Mouse (Mus musculus) large intestine, adult 2 months (tissue): ENCODE measurements around the gene Sdc3. TPM values are rescaled to one million over a fixed set of nuclear protein-coding genes. Genes with fewer than 3 reads are reported as not detected.

Source experiments
- DNase-seq: peaks from one replicate; pipeline ENCODE4 v3.0.0-alpha.2; 2012; ENCODE audit warnings: low read depth, low spot score
- WGBS: fragments of 180-500 bp; shearing (Covaris S2); methylation state at CpG from one replicate; pipeline ENCODE4 v1.1.7; 2018; 5-methylcytosine and 5-hydroxymethylcytosine counted together
- polyA plus RNA-seq: library from polyadenylated mRNA; depleted of rRNA; stranded (reverse); fragments of >200 nt; gene quantifications from 2 replicates; pipeline ENCODE4 v1.2.3, GENCODE M21; 2012; rRNA removed

Gene Sdc3
- 12.1 and 13.9 TPM in 2 replicates for polyA plus RNA-seq

GRCm38 (mm10) chr4:130792376-130793179, at the start of gene Sdc3:
Sdc3 (plus strand) TSS chr4:130792537.
- no peak for DNase-seq
- WGBS = 2% methylated on average over 67 of the region's 99 CpGs

GRCm38 (mm10) chr4:130744058-130744457, 48.3 kb upstream of the Sdc3 start:
- DNase-seq = no peak
- 71% methylated on average over 4 of the region's 4 CpGs for WGBS

- no peak for DNase-seq
- WGBS = 54% methylated on average over 5 of the region's 5 CpGs
These were observed 46.6 kb upstream of the Sdc3 start for GRCm38 (mm10) chr4:130745561-130746306.

- DNase-seq = no peak
- 84% methylated on average over 7 of the region's 7 CpGs for WGBS
These were observed 42.8 kb upstream of the Sdc3 start for GRCm38 (mm10) chr4:130749566-130749965.

- DNase-seq = no peak
- 91% methylated on average over 2 of the region's 2 CpGs for WGBS
These were observed 40.4 kb upstream of the Sdc3 start for GRCm38 (mm10) chr4:130751966-130752365.

- DNase-seq = no peak
- WGBS = 78% methylated on average over 7 of the region's 7 CpGs
These were observed 39.7 kb upstream of the Sdc3 start for GRCm38 (mm10) chr4:130752591-130752990.

GRCm38 (mm10) chr4:130753755-130754154, 38.6 kb upstream of the Sdc3 start:
- no peak for DNase-seq
- WGBS = 58% methylated on average over 5 of the region's 5 CpGs

- no peak for DNase-seq
These were observed 37.6 kb upstream of the Sdc3 start for GRCm38 (mm10) chr4:130754776-130755175.

GRCm38 (mm10) chr4:130759875-130760274, 32.5 kb upstream of the Sdc3 start:
- WGBS = 71% methylated on average over 2 of the region's 2 CpGs

More at GRCm38 (mm10) chr4:130754776-130755175, 37.6 kb upstream of the Sdc3 start:
- WGBS = 61% methylated on average over 2 of the region's 2 CpGs

GRCm38 (mm10) chr4:130761809-130762208, 30.5 kb upstream of the Sdc3 start:
- 53% methylated on average over 5 of the region's 5 CpGs for WGBS
- DNase-seq = no peak

More at GRCm38 (mm10) chr4:130759875-130760274, 32.5 kb upstream of the Sdc3 start:
- DNase-seq = no peak

- DNase-seq = no peak
- WGBS = 85% methylated on average over 7 of the region's 7 CpGs
These were observed 26.8 kb upstream of the Sdc3 start for GRCm38 (mm10) chr4:130765399-130766160.

- 69% methylated on average over 2 of the region's 2 CpGs for WGBS
- no peak for DNase-seq
These were observed 25.9 kb upstream of the Sdc3 start for GRCm38 (mm10) chr4:130766387-130766786.

GRCm38 (mm10) chr4:130766926-130767325, 25.4 kb upstream of the Sdc3 start:
- no peak for DNase-seq
- WGBS = 84% methylated on average over 4 of the region's 4 CpGs

GRCm38 (mm10) chr4:130773899-130774298, 18.4 kb upstream of the Sdc3 start:
- no peak for DNase-seq
- WGBS = 79% methylated on average over 4 of the region's 4 CpGs

GRCm38 (mm10) chr4:130774822-130775221, 17.5 kb upstream of the Sdc3 start:
- 93% methylated on average over 4 of the region's 4 CpGs for WGBS
- DNase-seq = no peak

GRCm38 (mm10) chr4:130777647-130778046, 14.7 kb upstream of the Sdc3 start:
- WGBS = 44% methylated on average over 10 of the region's 10 CpGs
- no peak for DNase-seq

- DNase-seq = no peak
- whole genome bisulfite sequencing = 53% methylated on average over 3 of the region's 3 CpGs
These were observed 13.3 kb upstream of the Sdc3 start for GRCm38 (mm10) chr4:130779037-130779436.

GRCm38 (mm10) chr4:130782492-130782891, 9.8 kb upstream of the Sdc3 start:
- DNase-seq = no peak
- 83% methylated on average over 2 of the region's 2 CpGs for WGBS

- no peak for DNase-seq
- 22% methylated on average over 4 of the region's 4 CpGs for WGBS
These were observed 7.6 kb upstream of the Sdc3 start for GRCm38 (mm10) chr4:130784755-130785154.

- no peak for DNase-seq
- whole genome bisulfite sequencing = 75% methylated on average over 5 of the region's 5 CpGs
These were observed 4.8 kb upstream of the Sdc3 start for GRCm38 (mm10) chr4:130787530-130787929.
